Mouse (Mus musculus) ovary, postnatal 10 days (tissue): ENCODE data around the gene Scgb1b20.
"Not testable (repeated sequence)": the region's sequence is repeated elsewhere in the genome, so short reads cannot be mapped to it uniquely, and the experiment has no call there.

Source experiments
- DNase-seq: peaks from one replicate; pipeline ENCODE4 v3.0.0; 2022; ENCODE audit warnings: low spot score

The Scgb1b20 gene

DNA sequence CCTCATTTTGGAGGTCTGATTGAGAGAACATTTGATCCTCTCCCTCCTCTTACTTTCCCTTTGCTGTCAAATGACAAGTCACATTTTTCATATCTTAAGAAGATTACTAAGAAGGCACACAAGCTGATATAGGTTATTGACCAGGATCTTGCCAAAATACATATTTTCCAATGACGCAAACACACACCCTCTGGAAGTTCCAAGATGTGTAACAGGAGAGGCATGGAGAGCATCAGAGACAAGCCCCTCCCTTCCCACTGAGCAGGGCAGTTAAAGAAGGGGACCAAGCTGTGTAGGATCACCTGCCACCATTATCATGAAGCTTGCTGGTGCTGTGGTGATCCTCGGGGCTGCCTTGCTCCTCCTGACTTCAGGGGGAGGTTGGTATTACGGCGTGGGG is at the start of gene Scgb1b20:
Gene Scgb1b20, plus strand, starts transcription at position 301 of the 400 bp plus-strand sequence.
- not testable (repeated sequence) for DNase-seq

DNA sequence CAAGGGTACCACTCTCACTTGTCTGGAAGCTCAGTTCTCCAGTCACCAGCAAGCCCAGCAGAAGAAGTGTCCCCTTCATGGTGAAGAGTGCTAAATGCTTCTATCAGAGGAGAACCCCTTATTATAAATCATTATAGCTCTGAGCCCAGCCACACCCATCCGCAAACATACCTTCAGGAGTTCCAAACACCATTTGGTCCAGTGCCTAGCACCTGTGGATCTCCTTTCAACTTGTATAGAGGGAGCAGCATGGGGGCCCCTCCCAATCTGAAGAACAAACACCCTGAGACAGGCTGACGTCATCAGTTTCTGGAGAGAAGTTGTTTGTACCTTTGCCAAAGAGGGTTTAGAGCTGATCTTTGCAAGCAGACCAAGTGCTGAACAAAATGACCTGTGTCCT is 6.8 kb upstream of the Scgb1b20 start, which contains the start of gene Scgb2b20:
Gene Scgb2b20, minus strand, starts transcription at position 101 of the 400 bp plus-strand sequence.
- DNase-seq = not testable (repeated sequence)

DNA sequence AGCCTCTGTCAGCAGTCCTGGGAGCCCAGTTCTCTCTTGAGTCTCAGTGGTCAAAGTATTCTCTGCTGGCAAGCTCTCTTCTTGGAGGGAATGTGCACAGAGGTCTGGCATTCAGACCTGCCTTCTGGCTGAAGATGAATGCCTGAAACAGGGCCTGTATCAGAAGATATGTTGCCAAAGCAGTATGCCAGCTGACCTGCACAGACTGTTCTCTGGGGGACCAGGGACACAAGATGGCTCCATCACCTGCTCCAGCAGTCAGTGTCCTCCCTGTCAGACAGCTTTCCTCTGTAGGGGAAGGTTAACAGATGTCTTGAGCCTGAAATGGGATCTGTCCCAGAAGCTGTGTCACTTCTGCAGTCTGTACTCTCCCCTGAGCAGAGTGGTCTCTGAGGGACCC is 26.7 kb downstream of the Scgb1b20 start:
- not testable (repeated sequence) for DNase-seq

DNA sequence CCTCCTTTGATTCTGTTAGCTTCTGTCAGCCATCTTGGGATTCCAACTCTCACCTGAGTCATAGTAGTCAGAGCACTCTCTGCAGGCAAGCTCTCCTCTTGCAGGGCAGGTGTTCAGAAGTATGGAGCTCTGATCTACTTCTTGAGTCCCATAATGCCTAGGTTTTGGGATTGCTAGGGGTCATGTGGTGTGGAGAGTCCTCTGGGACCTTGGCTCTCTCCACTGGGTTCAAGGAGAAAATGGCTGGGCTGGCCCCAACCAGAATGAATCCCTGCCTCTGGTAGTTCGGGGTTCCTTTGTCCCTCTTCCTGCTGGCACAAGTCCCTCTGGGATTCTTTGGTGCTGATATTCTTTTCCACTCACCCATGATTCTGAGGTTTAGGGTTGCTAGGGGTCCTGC is 28.6 kb downstream of the Scgb1b20 start:
- DNase-seq = no peak

GRCm38 (mm10) chr7:33409681-33410080 is 36.6 kb downstream of the Scgb1b20 start:
- DNase-seq = not testable (repeated sequence)
